Mouse (Mus musculus): Measurements from ENCODE around the gene Olfr1459. TPM values are rescaled to one million over a fixed set of nuclear protein-coding genes. Genes with fewer than 3 reads are reported as not detected.

Gene Olfr1459
- not detected in 2 replicates for polyA plus RNA-seq (2012; rRNA removed)

DNA sequence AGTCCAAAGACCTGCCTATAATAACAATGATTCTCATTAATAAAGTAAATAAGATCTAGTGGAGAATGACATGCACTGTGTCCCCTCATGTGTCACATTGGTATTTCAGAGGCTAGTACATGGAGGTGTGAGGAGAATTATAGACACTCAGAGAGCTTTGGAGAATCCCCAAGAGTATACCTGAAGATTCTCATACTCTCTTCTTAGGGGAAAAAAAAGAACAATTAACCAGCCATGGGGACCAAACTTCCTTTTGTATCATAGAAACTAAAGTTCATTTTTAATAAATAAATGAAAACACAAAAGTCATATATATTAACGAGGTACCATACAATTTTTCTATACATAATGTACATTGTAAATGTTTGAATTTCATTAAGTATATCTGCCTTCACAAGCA lies at the start of gene Olfr1459:
Gene Olfr1459 (minus strand): TSS at position 101 of the 400 bp plus-strand sequence.
- no peak within 1 kb of the TSS for H3K27ac ChIP-seq (ENCODE audit: insufficient read depth, low read depth, low read length)
- TF ChIP-seq CTCF (IDR thresholded peaks at IDR 0.05; ENCODE audit: extremely low read depth, insufficient read length, insufficient replicate concordance, low read depth, low read length), result no peak
- no peak for TF ChIP-seq POLR2A (IDR thresholded peaks at IDR 0.05; ENCODE audit: low read depth, low read length)
- WGBS, result 76% methylated on average over 1 of the region's 1 CpGs
- H3K27me3 ChIP-seq (ENCODE audit: control insufficient read depth, insufficient read depth, low read length), result no peaks in the 10 kb centered on the region
- no peak within 1 kb of the TSS for H3K4me3 ChIP-seq (ENCODE audit: low read depth, low read length)
- no peaks in the 10 kb centered on the region for H3K36me3 ChIP-seq (ENCODE audit: control insufficient read depth, insufficient read depth, low read length)
- H3K4me1 ChIP-seq (ENCODE audit: control insufficient read depth, insufficient read depth, insufficient read length, low read length), result no peaks in the 10 kb centered on the region

DNA sequence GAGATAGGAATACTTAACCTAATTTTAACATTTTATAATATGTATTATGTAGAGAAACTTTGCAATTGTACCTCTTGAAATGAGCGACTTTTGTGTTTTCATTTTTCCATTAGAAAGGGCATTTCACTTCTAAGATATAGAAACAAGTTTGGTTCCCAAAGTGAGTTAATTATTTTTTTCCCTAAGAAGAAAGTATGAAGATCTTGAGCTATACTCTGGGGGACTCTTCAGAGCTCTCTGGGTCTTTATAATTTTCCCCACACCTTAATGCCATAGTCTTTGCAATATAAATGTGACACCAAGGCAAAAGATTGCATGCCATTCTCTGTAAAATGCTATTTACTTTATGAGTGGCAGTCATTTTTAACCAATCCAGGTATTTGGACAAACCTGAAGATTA lies 36.1 kb upstream of the Olfr1459 start, which contains the start of gene Olfr1462:
Gene Olfr1462 (plus strand): TSS at position 301 of the 400 bp plus-strand sequence.
- Histone ChIP-seq H3K4me1 (ENCODE audit: control insufficient read depth, insufficient read depth, insufficient read length, low read length) (no peaks in the 10 kb centered on the region), H3K27me3 (ENCODE audit: control insufficient read depth, insufficient read depth, low read length) (no peaks in the 10 kb centered on the region), H3K4me3 (ENCODE audit: low read depth, low read length) (no peak within 1 kb of the TSS), H3K27ac (ENCODE audit: insufficient read depth, low read depth, low read length) (no peak within 1 kb of the TSS), H3K36me3 (ENCODE audit: control insufficient read depth, insufficient read depth, low read length) (no peaks in the 10 kb centered on the region)
- TF ChIP-seq CTCF (IDR thresholded peaks at IDR 0.05; ENCODE audit: extremely low read depth, insufficient read length, insufficient replicate concordance, low read depth, low read length), result no peak
- TF ChIP-seq POLR2A (IDR thresholded peaks at IDR 0.05; ENCODE audit: low read depth, low read length), result no peak
- 83% methylated on average over 1 of the region's 1 CpGs for WGBS

DNA sequence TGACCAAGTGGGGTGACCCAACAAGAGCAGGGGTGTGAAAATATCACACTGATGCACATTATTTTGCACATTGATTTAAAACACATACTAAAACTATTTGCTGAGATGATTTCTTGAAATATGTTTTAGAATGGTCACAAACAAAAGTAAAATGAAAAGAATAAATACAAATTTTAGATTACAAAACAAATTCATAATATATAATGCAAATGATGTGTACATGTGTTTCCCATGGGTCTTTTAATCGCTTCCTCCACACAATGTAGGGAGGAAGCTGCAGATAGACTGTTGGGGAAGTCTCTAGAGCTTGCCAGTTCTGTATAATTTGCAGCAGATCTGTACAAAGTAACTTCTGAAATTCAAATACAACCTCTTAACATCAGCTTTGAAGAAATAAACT lies 13.4 kb upstream of the Olfr1459 start, which contains the start of gene Olfr1461:
Gene Olfr1461 (plus strand): TSS at position 301 of the 400 bp plus-strand sequence.
- Histone ChIP-seq H3K4me3 (ENCODE audit: low read depth, low read length) (no peak within 1 kb of the TSS), H3K4me1 (ENCODE audit: control insufficient read depth, insufficient read depth, insufficient read length, low read length) (no peaks in the 10 kb centered on the region), H3K27ac (ENCODE audit: insufficient read depth, low read depth, low read length) (no peak within 1 kb of the TSS), H3K36me3 (ENCODE audit: control insufficient read depth, insufficient read depth, low read length) (no peaks in the 10 kb centered on the region), H3K27me3 (ENCODE audit: control insufficient read depth, insufficient read depth, low read length) (no peaks in the 10 kb centered on the region)
- WGBS, result 45% methylated on average over 1 of the region's 1 CpGs
- TF ChIP-seq CTCF (IDR thresholded peaks at IDR 0.05; ENCODE audit: extremely low read depth, insufficient read length, insufficient replicate concordance, low read depth, low read length) (no peak), POLR2A (IDR thresholded peaks at IDR 0.05; ENCODE audit: low read depth, low read length) (no peak)

DNA sequence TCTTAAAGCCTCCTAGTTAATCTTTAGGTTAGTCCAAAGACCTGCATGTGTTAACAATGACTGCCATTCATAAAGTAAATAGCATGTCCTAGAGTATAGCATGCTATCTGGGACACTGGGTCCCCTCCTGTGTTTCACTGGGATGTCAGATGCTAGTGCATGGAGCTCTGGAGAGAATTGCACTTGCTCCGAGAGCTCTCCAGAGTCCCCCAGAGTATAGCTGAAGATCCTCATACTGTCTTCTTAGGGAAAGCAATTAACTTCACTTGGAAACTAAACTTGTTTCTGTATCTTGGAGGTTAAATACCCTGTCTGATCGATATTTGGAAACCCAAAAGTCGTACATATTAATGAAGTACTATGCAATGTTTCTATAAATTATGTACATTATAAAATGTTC lies 42.7 kb downstream of the Olfr1459 start, which contains the start of gene Olfr1458:
Gene Olfr1458 (minus strand): TSS at position 101 of the 400 bp plus-strand sequence.
- TF ChIP-seq CTCF (IDR thresholded peaks at IDR 0.05; ENCODE audit: extremely low read depth, insufficient read length, insufficient replicate concordance, low read depth, low read length) (no peak), POLR2A (IDR thresholded peaks at IDR 0.05; ENCODE audit: low read depth, low read length) (no peak)
- H3K4me3 ChIP-seq (ENCODE audit: low read depth, low read length), result no peak within 1 kb of the TSS
- no peaks in the 10 kb centered on the region for H3K36me3 ChIP-seq (ENCODE audit: control insufficient read depth, insufficient read depth, low read length)
- H3K27ac ChIP-seq (ENCODE audit: insufficient read depth, low read depth, low read length), result no peak within 1 kb of the TSS
- H3K4me1 ChIP-seq (ENCODE audit: control insufficient read depth, insufficient read depth, insufficient read length, low read length), result no peaks in the 10 kb centered on the region
- H3K27me3 ChIP-seq (ENCODE audit: control insufficient read depth, insufficient read depth, low read length), result no peaks in the 10 kb centered on the region
- 75% methylated on average over 3 of the region's 3 CpGs for WGBS

DNA sequence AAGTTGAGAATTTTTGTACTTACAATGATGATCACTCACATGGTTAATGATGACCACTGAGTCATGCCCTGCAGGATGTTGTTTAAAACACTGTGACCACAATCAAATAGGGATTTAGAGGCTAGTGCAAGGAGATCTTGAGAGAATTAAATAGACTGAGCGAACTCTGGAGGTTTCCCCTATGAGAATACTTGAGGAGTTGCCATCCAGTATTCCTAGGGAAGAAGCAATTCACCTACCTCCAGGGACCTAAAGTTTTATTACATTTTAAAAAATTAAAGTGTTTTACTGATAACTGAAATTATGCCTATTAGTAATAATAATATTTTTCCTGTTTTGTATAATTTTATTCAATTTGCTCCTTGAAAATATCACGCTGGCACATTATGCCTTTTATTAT lies 51.6 kb downstream of the Olfr1459 start, which contains the start of gene Olfr1457:
Gene Olfr1457 (minus strand): TSS at position 101 of the 400 bp plus-strand sequence.
- 67% methylated on average over 2 of the region's 2 CpGs for WGBS
- no peaks in the 10 kb centered on the region for H3K36me3 ChIP-seq (ENCODE audit: control insufficient read depth, insufficient read depth, low read length)

DNA sequence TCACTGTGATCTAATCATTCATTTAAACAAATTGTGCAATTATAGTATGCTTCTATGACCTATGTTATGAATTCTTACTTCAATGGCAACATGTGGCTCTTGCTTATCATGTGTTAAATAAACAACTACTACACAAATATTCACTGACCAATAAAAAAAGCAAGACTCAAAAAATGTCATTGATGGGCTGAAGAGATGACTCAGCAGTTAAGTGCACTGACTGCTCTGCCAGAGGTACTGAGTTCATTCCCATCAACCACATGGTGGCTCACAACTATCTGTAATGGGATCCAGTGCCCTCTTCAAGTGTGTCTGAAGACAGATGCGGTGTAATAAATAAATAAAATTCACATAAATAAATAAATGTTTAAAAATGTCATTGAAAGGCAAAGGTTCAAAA lies 55.4 kb downstream of the Olfr1459 start:
- TF ChIP-seq CTCF (IDR thresholded peaks at IDR 0.05; ENCODE audit: extremely low read depth, insufficient read length, insufficient replicate concordance, low read depth, low read length) (no peak), POLR2A (IDR thresholded peaks at IDR 0.05; ENCODE audit: low read depth, low read length) (no peak)
- 82% methylated on average over 1 of the region's 1 CpGs for WGBS

More for the DNA sequence above, 51.6 kb downstream of the Olfr1459 start, which contains the start of gene Olfr1457:
- H3K27ac ChIP-seq (ENCODE audit: insufficient read depth, low read depth, low read length), result no peak within 1 kb of the TSS
- no peak within 1 kb of the TSS for H3K4me3 ChIP-seq (ENCODE audit: low read depth, low read length)
- no peaks in the 10 kb centered on the region for H3K27me3 ChIP-seq (ENCODE audit: control insufficient read depth, insufficient read depth, low read length)
- TF ChIP-seq POLR2A (IDR thresholded peaks at IDR 0.05; ENCODE audit: low read depth, low read length) (no peak), CTCF (IDR thresholded peaks at IDR 0.05; ENCODE audit: extremely low read depth, insufficient read length, insufficient replicate concordance, low read depth, low read length) (no peak)
- no peaks in the 10 kb centered on the region for H3K4me1 ChIP-seq (ENCODE audit: control insufficient read depth, insufficient read depth, insufficient read length, low read length)

More for the DNA sequence above, 55.4 kb downstream of the Olfr1459 start:
- Histone ChIP-seq H3K27ac (ENCODE audit: insufficient read depth, low read depth, low read length) (no peak overlapping the region), H3K4me3 (ENCODE audit: low read depth, low read length) (no peak overlapping the region), H3K36me3 (ENCODE audit: control insufficient read depth, insufficient read depth, low read length) (no peaks in the 10 kb centered on the region), H3K27me3 (ENCODE audit: control insufficient read depth, insufficient read depth, low read length) (no peaks in the 10 kb centered on the region), H3K4me1 (ENCODE audit: control insufficient read depth, insufficient read depth, insufficient read length, low read length) (no peaks in the 10 kb centered on the region)

Other genes starting within 250 kb of the Olfr1459 start
- gene Olfr1447, start 245.8 kb downstream of the Olfr1459 start, polyA plus RNA-seq (2012; rRNA removed), result not detected in 2 replicates
- not detected in 2 replicates for gene Olfr1448, start 225.1 kb downstream of the Olfr1459 start, polyA plus RNA-seq (2012; rRNA removed)
- gene Olfr1449, start 218.7 kb downstream of the Olfr1459 start, polyA plus RNA-seq (2012; rRNA removed), result not detected in 2 replicates
- gene Olfr1450, start 199.3 kb downstream of the Olfr1459 start, polyA plus RNA-seq (2012; rRNA removed), result not detected in 2 replicates
- not detected in 2 replicates for gene Olfr1451, start 154.5 kb downstream of the Olfr1459 start, polyA plus RNA-seq (2012; rRNA removed)
- gene Olfr1453, start 121.2 kb downstream of the Olfr1459 start, polyA plus RNA-seq (2012; rRNA removed), result not detected in 2 replicates
- gene Olfr1454, start 88.9 kb downstream of the Olfr1459 start, polyA plus RNA-seq (2012; rRNA removed), result not detected in 2 replicates
- gene Olfr1457, start 51.7 kb downstream of the Olfr1459 start, polyA plus RNA-seq (2012; rRNA removed), result not detected in 2 replicates
- not detected in 2 replicates for gene Olfr1458, start 42.8 kb downstream of the Olfr1459 start, polyA plus RNA-seq (2012; rRNA removed)
- not detected in 2 replicates for gene Olfr1461, start 13.5 kb upstream of the Olfr1459 start, polyA plus RNA-seq (2012; rRNA removed)
- gene Olfr1462, start 36.2 kb upstream of the Olfr1459 start, polyA plus RNA-seq (2012; rRNA removed), result not detected in 2 replicates
- not detected in 2 replicates for gene Olfr1463, start 81.8 kb upstream of the Olfr1459 start, polyA plus RNA-seq (2012; rRNA removed)
- not detected in 2 replicates for gene Olfr1465, start 166.0 kb upstream of the Olfr1459 start, polyA plus RNA-seq (2012; rRNA removed)
- gene Olfr1466, start 189.3 kb upstream of the Olfr1459 start, polyA plus RNA-seq (2012; rRNA removed), result not detected in 2 replicates
- gene Olfr1467, start 212.7 kb upstream of the Olfr1459 start, polyA plus RNA-seq (2012; rRNA removed), result not detected in 2 replicates